Mouse (Mus musculus): ENCODE results near the gene Slc44a5. TPM values are rescaled to one million over a fixed set of nuclear protein-coding genes. Genes with fewer than 3 reads are reported as not detected.

Gene Slc44a5
- polyA plus RNA-seq, 1 experiment = 0.12 TPM

DNA sequence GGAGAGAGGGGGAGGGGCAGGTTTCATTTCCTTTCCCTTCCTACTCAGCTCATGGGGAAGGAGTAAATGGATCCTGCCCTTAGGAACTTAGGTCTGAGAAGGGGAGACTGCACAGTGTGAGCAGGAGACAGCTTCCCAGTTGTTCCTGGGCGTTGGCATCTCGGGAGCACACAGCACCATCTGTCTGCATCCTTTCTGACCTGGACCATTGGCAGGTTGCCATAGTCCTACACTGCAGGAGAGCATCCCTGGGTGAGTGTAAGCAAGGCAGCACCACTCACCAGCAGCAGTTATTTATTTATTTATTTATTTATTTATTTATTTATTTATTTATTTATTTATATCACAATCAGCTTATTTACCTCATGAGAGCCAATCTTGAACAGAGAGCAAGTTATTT, 12.4 kb upstream of the Slc44a5 start:
- TF ChIP-seq POLR2A (IDR thresholded peaks at IDR 0.05; ENCODE audit: insufficient read depth, low read length) = no peak
- TF ChIP-seq EP300 (IDR thresholded peaks at IDR 0.05; ENCODE audit: insufficient read depth, low read depth, low read length) = no peak
- TF ChIP-seq CTCF (IDR thresholded peaks at IDR 0.05; ENCODE audit: low read depth, low read length) = no peak
- Histone ChIP-seq H3K36me3 (ENCODE audit: control insufficient read depth, insufficient read depth, low read length, poor library complexity, severe bottlenecking) (no peaks in the 10 kb centered on the region), H3K9ac (ENCODE audit: low read depth, poor library complexity, severe bottlenecking) (no peak overlapping the region), H3K27me3 (ENCODE audit: control insufficient read depth, insufficient read depth, low read length, poor library complexity, severe bottlenecking) (no peaks in the 10 kb centered on the region), H3K4me1 (ENCODE audit: control insufficient read depth, insufficient read depth, low read length) (no peaks in the 10 kb centered on the region), H3K9me3 (replicated peaks; ENCODE audit: control insufficient read depth, insufficient read depth, low read length, poor library complexity, severe bottlenecking) (peaks cover 10% of the 10 kb centered on the region), H3K27ac (ENCODE audit: insufficient read depth, low read length) (no peak overlapping the region), H3K4me3 (ENCODE audit: low read depth, low read length) (no peak overlapping the region)

DNA sequence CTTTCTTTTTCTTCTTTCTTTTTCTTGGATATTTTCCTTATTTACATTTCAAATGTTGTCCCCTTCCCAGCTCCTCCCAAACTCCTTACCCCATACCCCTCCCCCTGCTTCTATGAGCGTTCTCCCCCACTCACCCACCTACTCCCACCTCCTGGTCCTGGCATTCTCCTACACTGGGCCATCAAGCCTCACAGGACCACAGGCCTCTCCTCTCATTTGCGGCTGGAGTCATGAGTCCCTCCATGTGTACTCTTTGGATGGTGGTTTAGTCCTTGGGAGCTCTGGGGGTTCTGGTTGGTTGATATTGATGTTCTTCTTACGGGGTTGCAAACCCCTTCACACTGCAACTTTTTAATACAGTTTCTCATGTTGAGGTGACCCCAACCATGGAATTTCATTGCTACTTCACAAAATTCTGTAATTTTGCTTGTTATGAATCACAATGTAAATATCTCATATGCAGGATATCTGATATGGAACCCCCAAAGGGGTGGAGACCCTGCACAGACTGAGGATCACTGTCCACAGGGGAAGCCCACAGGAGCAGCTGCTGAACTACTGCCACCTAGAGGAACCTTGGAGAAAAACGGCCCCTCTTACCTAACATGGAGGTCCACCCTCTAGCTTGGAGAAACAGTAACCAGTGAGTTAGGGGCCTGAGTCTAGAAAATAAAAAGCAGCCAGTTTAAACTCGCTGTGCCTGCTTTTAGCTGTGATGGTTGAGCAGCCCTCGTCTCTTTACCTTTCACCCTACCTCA, 11.4 kb upstream of the Slc44a5 start:
- Histone ChIP-seq H3K27me3 (ENCODE audit: control insufficient read depth, insufficient read depth, low read length, poor library complexity, severe bottlenecking) (no peaks in the 10 kb centered on the region), H3K27ac (ENCODE audit: insufficient read depth, low read length) (no peak overlapping the region), H3K9ac (ENCODE audit: low read depth, poor library complexity, severe bottlenecking) (no peak overlapping the region), H3K4me3 (ENCODE audit: low read depth, low read length) (no peak overlapping the region), H3K9me3 (replicated peaks; ENCODE audit: control insufficient read depth, insufficient read depth, low read length, poor library complexity, severe bottlenecking) (peaks cover 10% of the 10 kb centered on the region), H3K36me3 (ENCODE audit: control insufficient read depth, insufficient read depth, low read length, poor library complexity, severe bottlenecking) (no peaks in the 10 kb centered on the region), H3K4me1 (ENCODE audit: control insufficient read depth, insufficient read depth, low read length) (no peaks in the 10 kb centered on the region)
- TF ChIP-seq EP300 (IDR thresholded peaks at IDR 0.05; ENCODE audit: insufficient read depth, low read depth, low read length) (no peak), CTCF (IDR thresholded peaks at IDR 0.05; ENCODE audit: low read depth, low read length) (peak; percentile 47), POLR2A (IDR thresholded peaks at IDR 0.05; ENCODE audit: insufficient read depth, low read length) (no peak)

DNA sequence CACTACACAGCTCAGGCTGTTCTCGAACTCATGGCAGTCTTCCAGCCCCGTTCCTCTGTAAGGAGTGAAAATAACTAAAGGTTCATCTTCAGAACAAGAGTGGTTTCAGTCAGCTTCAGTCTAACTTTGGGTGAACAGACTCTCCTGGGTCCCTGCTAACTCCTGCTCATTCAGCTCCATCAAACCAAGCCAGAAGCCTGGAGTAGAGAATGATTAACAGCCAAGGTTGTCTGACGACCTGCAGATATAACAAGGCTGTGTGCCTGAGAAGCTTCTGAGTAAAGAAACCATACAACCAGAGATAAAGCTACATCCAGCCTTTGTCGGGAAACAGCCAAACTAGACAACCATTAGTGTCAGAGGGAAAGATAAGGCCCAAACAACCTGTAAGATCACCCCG, 5.8 kb upstream of the Slc44a5 start:
- H3K9ac ChIP-seq (ENCODE audit: low read depth, poor library complexity, severe bottlenecking) = no peak overlapping the region
- no peak for TF ChIP-seq EP300 (IDR thresholded peaks at IDR 0.05; ENCODE audit: insufficient read depth, low read depth, low read length)
- TF ChIP-seq CTCF (IDR thresholded peaks at IDR 0.05; ENCODE audit: low read depth, low read length) = no peak
- no peak for TF ChIP-seq POLR2A (IDR thresholded peaks at IDR 0.05; ENCODE audit: insufficient read depth, low read length)
- H3K36me3 ChIP-seq (ENCODE audit: control insufficient read depth, insufficient read depth, low read length, poor library complexity, severe bottlenecking) = no peaks in the 10 kb centered on the region
- no peaks in the 10 kb centered on the region; the same call in 1 of the 2 replicates for H3K9me3 ChIP-seq (replicated peaks; ENCODE audit: control insufficient read depth, insufficient read depth, low read length, poor library complexity, severe bottlenecking)
- H3K27ac ChIP-seq (ENCODE audit: insufficient read depth, low read length) = no peak overlapping the region
- peaks cover 2% of the 10 kb centered on the region; the same call in 1 of the 2 replicates for H3K27me3 ChIP-seq (ENCODE audit: control insufficient read depth, insufficient read depth, low read length, poor library complexity, severe bottlenecking)
- no peak overlapping the region for H3K4me3 ChIP-seq (ENCODE audit: low read depth, low read length)
- no peaks in the 10 kb centered on the region for H3K4me1 ChIP-seq (ENCODE audit: control insufficient read depth, insufficient read depth, low read length)

DNA sequence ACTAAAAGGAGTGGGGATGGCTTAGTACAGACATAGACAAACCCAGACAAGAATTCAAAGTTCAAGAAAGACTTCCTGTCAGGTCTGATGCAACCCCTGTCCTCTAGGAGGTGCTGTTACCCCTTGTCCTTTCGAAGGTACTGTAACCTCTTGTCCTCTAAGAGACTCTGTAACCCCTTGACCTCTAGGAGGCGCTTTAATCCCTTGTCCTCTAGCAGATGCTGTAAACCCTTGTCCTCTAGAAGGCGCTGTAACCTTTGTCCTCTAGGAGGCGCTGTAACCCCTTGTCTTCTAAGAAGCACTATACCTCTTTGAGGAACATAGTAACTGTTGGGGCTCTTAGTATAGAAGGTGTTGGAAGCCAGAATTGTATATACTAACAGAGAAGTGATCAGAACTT, 4.7 kb upstream of the Slc44a5 start:
- Histone ChIP-seq H3K4me3 (ENCODE audit: low read depth, low read length) (no peak overlapping the region), H3K4me1 (ENCODE audit: control insufficient read depth, insufficient read depth, low read length) (no peaks in the 10 kb centered on the region), H3K36me3 (ENCODE audit: control insufficient read depth, insufficient read depth, low read length, poor library complexity, severe bottlenecking) (no peaks in the 10 kb centered on the region), H3K9ac (ENCODE audit: low read depth, poor library complexity, severe bottlenecking) (no peak overlapping the region), H3K9me3 (replicated peaks; ENCODE audit: control insufficient read depth, insufficient read depth, low read length, poor library complexity, severe bottlenecking) (no peaks in the 10 kb centered on the region; the same call in 1 of the 2 replicates), H3K27ac (ENCODE audit: insufficient read depth, low read length) (no peak overlapping the region), H3K27me3 (ENCODE audit: control insufficient read depth, insufficient read depth, low read length, poor library complexity, severe bottlenecking) (peaks cover 2% of the 10 kb centered on the region; the same call in 1 of the 2 replicates)
- TF ChIP-seq CTCF (IDR thresholded peaks at IDR 0.05; ENCODE audit: low read depth, low read length) (peak; percentile 2), EP300 (IDR thresholded peaks at IDR 0.05; ENCODE audit: insufficient read depth, low read depth, low read length) (no peak)

DNA sequence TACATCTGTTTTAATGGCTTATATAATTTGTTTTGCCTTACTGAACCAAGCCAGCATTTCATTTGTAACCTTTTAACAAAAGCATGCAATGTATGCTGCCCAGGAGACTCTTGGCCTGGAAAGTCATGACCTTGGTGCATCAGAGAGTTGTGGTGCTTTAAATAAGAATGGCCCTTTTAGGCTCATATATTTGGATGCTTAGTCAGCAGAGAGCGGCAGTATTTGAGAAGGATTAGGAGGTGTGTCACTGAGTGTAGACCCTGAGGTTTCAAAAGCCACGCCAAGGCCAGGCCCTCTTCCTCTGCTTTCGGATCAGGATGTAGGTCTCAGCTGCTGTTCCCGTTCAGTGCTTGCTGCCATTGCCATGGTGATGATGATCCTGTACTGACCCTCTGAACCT, 3.8 kb upstream of the Slc44a5 start:
- TF ChIP-seq CTCF (IDR thresholded peaks at IDR 0.05; ENCODE audit: low read depth, low read length) (no peak), POLR2A (IDR thresholded peaks at IDR 0.05; ENCODE audit: insufficient read depth, low read length) (no peak), EP300 (IDR thresholded peaks at IDR 0.05; ENCODE audit: insufficient read depth, low read depth, low read length) (no peak)
- no peaks in the 10 kb centered on the region; the same call in 1 of the 2 replicates for H3K9me3 ChIP-seq (replicated peaks; ENCODE audit: control insufficient read depth, insufficient read depth, low read length, poor library complexity, severe bottlenecking)
- H3K36me3 ChIP-seq (ENCODE audit: control insufficient read depth, insufficient read depth, low read length, poor library complexity, severe bottlenecking) = no peaks in the 10 kb centered on the region
- H3K27me3 ChIP-seq (ENCODE audit: control insufficient read depth, insufficient read depth, low read length, poor library complexity, severe bottlenecking) = peaks cover 2% of the 10 kb centered on the region; the same call in 1 of the 2 replicates
- H3K4me3 ChIP-seq (ENCODE audit: low read depth, low read length) = no peak overlapping the region
- H3K27ac ChIP-seq (ENCODE audit: insufficient read depth, low read length) = no peak overlapping the region
- no peaks in the 10 kb centered on the region for H3K4me1 ChIP-seq (ENCODE audit: control insufficient read depth, insufficient read depth, low read length)
- H3K9ac ChIP-seq (ENCODE audit: low read depth, poor library complexity, severe bottlenecking) = no peak overlapping the region

Measured in ES-Bruce4 (cell line).